Mouse (Mus musculus) cortical plate, adult 2 months (tissue): ENCODE measurements around the gene Baz2b.

Experiments
- CTCF ChIP-seq: fragments of 200-500 bp; IDR thresholded peaks from 2 replicates; pipeline ENCODE4 v1.5.1; 2011; ENCODE audit warnings: mild to moderate bottlenecking, control low read depth, low read length; ENCODE audit not compliant: insufficient read depth; ENCODE audit errors: extremely low read depth
- POLR2A ChIP-seq: fragments of 200-500 bp; IDR thresholded peaks from 2 replicates; pipeline ENCODE4 v1.6.1; 2011; ENCODE audit warnings: mild to moderate bottlenecking, low read length, control low read depth; ENCODE audit not compliant: insufficient read depth; ENCODE audit errors: extremely low read depth

DNA sequence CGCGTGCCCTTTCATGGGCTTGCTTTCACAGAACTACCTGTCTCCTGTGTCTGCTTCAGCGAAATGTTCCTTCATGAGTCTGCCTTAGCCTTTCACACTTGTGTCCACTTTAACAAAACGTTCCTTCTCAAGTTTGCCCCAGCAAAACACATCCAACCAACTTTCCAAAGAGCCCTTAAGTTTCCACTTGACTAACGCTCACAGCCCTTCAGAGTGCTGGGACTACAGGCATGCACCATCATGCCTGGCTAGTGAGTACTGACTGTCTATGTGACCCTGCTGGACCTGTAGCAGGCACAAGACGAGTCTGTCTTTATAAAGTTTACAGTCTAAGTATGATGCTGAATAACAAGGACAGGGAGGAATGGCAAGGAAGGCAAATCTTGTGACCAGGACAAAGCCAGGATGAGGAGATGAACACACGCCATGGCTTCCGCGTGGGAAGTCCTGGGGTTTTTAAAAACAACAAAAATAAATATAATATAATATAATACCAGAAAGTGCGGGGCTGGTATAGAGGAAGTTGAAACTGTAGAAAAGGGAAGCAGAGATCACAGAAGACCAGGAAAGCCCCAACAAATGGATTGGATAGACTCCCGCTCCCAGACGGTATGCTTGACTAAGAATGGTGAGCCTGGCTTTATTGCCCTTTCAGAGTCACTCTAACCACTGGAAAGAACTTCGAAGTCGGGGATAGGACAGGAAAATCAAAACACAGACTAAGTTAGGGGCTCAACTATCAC, 120.7 kb downstream of the Baz2b start:
- TF ChIP-seq CTCF: no peak
- TF ChIP-seq POLR2A: no peak
